Mouse (Mus musculus) ES-E14 (cell line): ENCODE data around the gene Mtmr4. TPM values are rescaled to one million over a fixed set of nuclear protein-coding genes. Genes with fewer than 3 reads are reported as not detected.

Experiments
- DNase-seq: peaks from one replicate; pipeline ENCODE4 v3.0.0-alpha.2; 2013; ENCODE audit warnings: low read depth, low spot score
- H3K27ac ChIP-seq: 2 replicates; pipeline ENCODE4 v1.5.1; 2012; ENCODE audit warnings: low read depth, mild to moderate bottlenecking, low read length, moderate library complexity, mixed read lengths; ENCODE audit not compliant: poor library complexity, insufficient read depth, severe bottlenecking
- H3K36me3 ChIP-seq: 2 replicates; pipeline ENCODE4 v1.6.1; 2012; ENCODE audit warnings: mild to moderate bottlenecking, low read length, moderate library complexity, mixed read lengths; ENCODE audit not compliant: control insufficient read depth, poor library complexity, insufficient read depth, severe bottlenecking
- H3K4me1 ChIP-seq, 2 experiments: fragments of 150-350 bp in 1 of 2; sonication (generic) in 1 of 2; 2 replicates each; pipeline ENCODE4 v1.6.1; 2012; ENCODE audit warnings: low read length in 2 of 2, mild to moderate bottlenecking in 1 of 2, mixed read lengths in 1 of 2; ENCODE audit not compliant: control insufficient read depth in 2 of 2, insufficient read depth in 2 of 2, poor library complexity in 1 of 2
- H3K4me3 ChIP-seq, 2 experiments: fragments of 150-350 bp in 1 of 2; sonication (generic) in 1 of 2; 2 replicates each; pipeline ENCODE4 v1.5.1; 2012; ENCODE audit warnings: low read length in 2 of 2, low read depth in 1 of 2, mild to moderate bottlenecking in 1 of 2, mixed read lengths in 1 of 2; ENCODE audit not compliant: insufficient read depth in 1 of 2, poor library complexity in 1 of 2, severe bottlenecking in 1 of 2
- H3K9ac ChIP-seq: 2 replicates; pipeline ENCODE4 v1.6.1; 2012; ENCODE audit warnings: low read depth, mild to moderate bottlenecking, low read length, mixed read lengths; ENCODE audit not compliant: poor library complexity, insufficient read depth, severe bottlenecking
- H3K9me3 ChIP-seq: fragments of 150-350 bp; sonication (generic); 2 replicates; pipeline ENCODE4 v1.6.1; 2012; ENCODE audit warnings: low read depth, mild to moderate bottlenecking, low read length; ENCODE audit not compliant: control insufficient read depth, insufficient read depth
- CHD2 ChIP-seq: IDR thresholded peaks from 2 replicates; pipeline ENCODE4 v1.6.1; 2014; ENCODE audit warnings: mild to moderate bottlenecking, low read depth, low read length, inconsistent platforms
- HCFC1 ChIP-seq: IDR thresholded peaks from 2 replicates; pipeline ENCODE4 v1.6.1; 2012; ENCODE audit warnings: low read length, inconsistent platforms, borderline replicate concordance; ENCODE audit not compliant: insufficient read depth
- MAFK ChIP-seq: IDR thresholded peaks from 2 replicates; pipeline ENCODE4 v1.6.1; 2014; ENCODE audit warnings: mild to moderate bottlenecking, low read depth, low read length, inconsistent platforms; ENCODE audit not compliant: insufficient read depth
- ZC3H11A ChIP-seq: IDR thresholded peaks from 2 replicates; pipeline ENCODE4 v1.6.1; 2012; ENCODE audit warnings: low read depth, mild to moderate bottlenecking, inconsistent platforms, low read length, borderline replicate concordance
- ZNF384 ChIP-seq: IDR thresholded peaks from 2 replicates; pipeline ENCODE4 v1.6.1; 2012; ENCODE audit warnings: low read depth, low read length, inconsistent platforms
- in situ Hi-C, 2 experiments: fragments of 600-800 bp; cut with MboI; formaldehyde crosslinking; loops; one replicate each; pipeline ENCODE4 v1.15.1; 2025; ENCODE audit warnings: low sequenced_read_pairs in 2 of 2, inconsistent platforms in 1 of 2; ENCODE audit not compliant: unreplicated experiment in 2 of 2
- total RNA-seq: library from RNA; depleted of rRNA; stranded (reverse); fragments of 300-350 nt; gene quantifications from 2 replicates; pipeline ENCODE4 v1.2.3, GENCODE M21; 2012; rRNA removed

Gene Mtmr4
- total RNA-seq = 26.2 and 27.7 TPM in 2 replicates

GRCm38 (mm10) chr11:87591526-87592353 lies at the start of gene Mtmr4:
Gene Mtmr4 (plus strand): TSS chr11:87592162.
- 0 out of 2 replicates have a peak, but pooled peaks have one; percentile 23 for TF ChIP-seq MAFK
- TF ChIP-seq HCFC1 = peak; percentile 30; the same call in 1 of the 2 replicates
- TF ChIP-seq ZNF384 = peak; percentile 86
- peak; percentile 83 for TF ChIP-seq CHD2
- no peak for TF ChIP-seq ZC3H11A
- Histone ChIP-seq H3K36me3 (no peaks in the 10 kb centered on the region; the same call in 1 of the 2 replicates), H3K4me3 (peak within 1 kb of the TSS; percentile 89 to 100), H3K27ac (peak within 1 kb of the TSS; percentile 74), H3K4me1 (peaks cover 0 to 22% of the 10 kb centered on the region in 2 experiments), H3K9ac (peak within 1 kb of the TSS; percentile 89), H3K9me3 (no peaks in the 10 kb centered on the region)
- in situ Hi-C loops = no loop called here
- peak; percentile 98 for DNase-seq

- H3K4me1 ChIP-seq = 0 out of 4 replicates have a peak, but pooled peaks cover 0 to 2% of the 10 kb centered on the region in 2 experiments
- in situ Hi-C loops = no loop called here
- H3K9ac ChIP-seq = no peak overlapping the region
- no peak overlapping the region for H3K4me3 ChIP-seq
- DNase-seq = no peak
- no peak overlapping the region for H3K27ac ChIP-seq
- no peaks in the 10 kb centered on the region for H3K36me3 ChIP-seq
- TF ChIP-seq CHD2 = no peak
- TF ChIP-seq ZNF384 = no peak
- TF ChIP-seq ZC3H11A = no peak
- no peak for TF ChIP-seq MAFK
- no peak for TF ChIP-seq HCFC1
- H3K9me3 ChIP-seq = no peaks in the 10 kb centered on the region
Measured at GRCm38 (mm10) chr11:87542285-87542684, 49.7 kb upstream of the Mtmr4 start.

- no peak overlapping the region for H3K27ac ChIP-seq
Measured at GRCm38 (mm10) chr11:87542906-87543305, 49.1 kb upstream of the Mtmr4 start.

GRCm38 (mm10) chr11:87553342-87553741 lies 38.6 kb upstream of the Mtmr4 start:
- Histone ChIP-seq H3K27ac (no peak overlapping the region), H3K36me3 (no peaks in the 10 kb centered on the region), H3K9me3 (no peaks in the 10 kb centered on the region), H3K9ac (no peak overlapping the region), H3K4me3 (no peak overlapping the region), H3K4me1 (no peaks in the 10 kb centered on the region)
- in situ Hi-C loops = no loop called here
- no peak for DNase-seq
- TF ChIP-seq CHD2 (no peak), ZNF384 (no peak), MAFK (no peak), ZC3H11A (no peak), HCFC1 (no peak)

More at GRCm38 (mm10) chr11:87542906-87543305, 49.1 kb upstream of the Mtmr4 start:
- TF ChIP-seq ZC3H11A (no peak), ZNF384 (no peak), MAFK (no peak), CHD2 (no peak)
- Histone ChIP-seq H3K9me3 (no peaks in the 10 kb centered on the region), H3K36me3 (no peaks in the 10 kb centered on the region), H3K9ac (no peak overlapping the region), H3K4me3 (no peak overlapping the region), H3K4me1 (0 out of 4 replicates have a peak, but pooled peaks cover 0 to 2% of the 10 kb centered on the region in 2 experiments)
- DNase-seq = no peak
- in situ Hi-C loops = no loop called here
